Comparison of ENCODE assay signal across 22 mouse cellular contexts in genomic region chr9:47445332-47445731, GRCm38 (mm10).
DNase-seq lines count a peak whose midpoint lies in the region; ATAC-seq lines count a peak whose summit lies in the region.
"Had no signal": no experiment of that assay in that cellular context is flagged by ENCODE, and none has a peak within 500 bp of the region (broad histone marks: within the 10 kb centered on the region; RNA-seq: fewer than 3 reads in every experiment).

No protein-coding gene starts in this region.

- no peak overlapping the region for H3K27ac ChIP-seq in hindbrain, embryonic 12.5 days
- H3K27ac ChIP-seq: embryonic facial prominence, embryonic 12.5 days; forebrain, embryonic 15.5 days; heart, embryonic 13.5 days had no signal

- H3K9me3 ChIP-seq in hindbrain, embryonic 12.5 days (replicated peaks): no peaks in the 10 kb centered on the region
- H3K9me3 ChIP-seq: embryonic facial prominence, embryonic 12.5 days; forebrain, embryonic 15.5 days; heart, embryonic 13.5 days had no signal

- WGBS in hindbrain, embryonic 12.5 days: 73% methylated on average over 6 of the region's 6 CpGs

- ATAC-seq in hindbrain, embryonic 12.5 days (ENCODE audit: low FRiP score): no peak
- ATAC-seq: CD4-positive, CD25-positive, alpha-beta regulatory T cell, adult 4 months; forebrain, embryonic 15.5 days; hindbrain, embryonic 16.5 days had no signal

- no peaks in the 10 kb centered on the region for H3K4me1 ChIP-seq in hindbrain, embryonic 12.5 days
- H3K4me1 ChIP-seq: embryonic facial prominence, embryonic 12.5 days; forebrain, embryonic 15.5 days had no signal

- H3K36me3 ChIP-seq in hindbrain, embryonic 12.5 days: no peaks in the 10 kb centered on the region
- H3K36me3 ChIP-seq: embryonic facial prominence, embryonic 12.5 days; forebrain, embryonic 15.5 days; G1E; heart, embryonic 13.5 days had no signal

- H3K4me3 ChIP-seq in hindbrain, embryonic 12.5 days: no peak overlapping the region
- H3K4me3 ChIP-seq: embryonic facial prominence, embryonic 12.5 days; forebrain, embryonic 15.5 days; heart, embryonic 13.5 days had no signal

- peak; percentile 9 for DNase-seq in layer of hippocampus, adult 9-11 months
- DNase-seq in layer of hippocampus, postnatal 14 days (ENCODE audit: low spot score in 2 of 2): no peak
- DNase-seq in right cerebral cortex, adult 2 months (ENCODE audit: low spot score in 2 of 2): peak; percentile 38 to 51
- DNase-seq in right cerebral cortex, postnatal 14 days: no peak
- DNase-seq in Muller cell, postnatal 12 days (ENCODE audit: inconsistent ontology term): peak; percentile 73
- DNase-seq in c-Kit-positive CD71-negative TER-119-negative erythroid progenitor cells, embryonic 14.5 days (ENCODE audit: low read depth): peak; percentile 14
- DNase-seq in kidney, adult 8-10 months: no peak
- DNase-seq: adrenal gland, adult 2 months; adrenal gland, postnatal 36 days; B cell, adult 2 months; cerebellum, adult 11-12 months; cerebellum, adult 9-10 months; cerebellum, postnatal 25 days; gastrocnemius, postnatal 14 days; heart, postnatal 36 days had no signal

- H3K27me3 ChIP-seq in hindbrain, embryonic 12.5 days: no peaks in the 10 kb centered on the region; the same call in 1 of the 2 replicates
- H3K27me3 ChIP-seq: embryonic facial prominence, embryonic 12.5 days; forebrain, embryonic 15.5 days had no signal

- H3K9ac ChIP-seq in hindbrain, embryonic 12.5 days: no peak overlapping the region
- H3K9ac ChIP-seq: embryonic facial prominence, embryonic 12.5 days; forebrain, embryonic 15.5 days; heart, embryonic 13.5 days had no signal

- no peak overlapping the region for H3K4me2 ChIP-seq in hindbrain, embryonic 12.5 days (replicated peaks)
- H3K4me2 ChIP-seq: embryonic facial prominence, embryonic 12.5 days; forebrain, embryonic 15.5 days; heart, embryonic 13.5 days had no signal

Comparison
In these comparisons a context has a peak if more than half of its experiments do, and no peak if none do; other contexts are left out.
1. DNase-seq: peak in layer of hippocampus, adult 9-11 months (single experiment), right cerebral cortex, adult 2 months (2 of 2), Muller cell, postnatal 12 days (single experiment) and c-Kit-positive CD71-negative TER-119-negative erythroid progenitor cells, embryonic 14.5 days (single experiment); none in layer of hippocampus, postnatal 14 days (0 of 2), right cerebral cortex, postnatal 14 days (single experiment) and kidney, adult 8-10 months (0 of 2).